Mouse (Mus musculus) G1E (cell line): ENCODE measurements at regions not wholly inside any gene's neighbourhood (a gene's known extent, or its start where the extent isn't known, plus 50 kb on each side); places are given as distances from the start of the nearest gene placed in this dataset.

Experiments used
- CTCF ChIP-seq: IDR thresholded peaks from 2 replicates; pipeline ENCODE4 v1.5.1; 2012; ENCODE audit warnings: low read depth, low read length, inconsistent platforms, mixed read lengths
- GATA1 ChIP-seq: IDR thresholded peaks from 2 replicates; pipeline ENCODE4 v1.6.1; 2012; ENCODE audit warnings: borderline replicate concordance, low read length, inconsistent platforms, mixed read lengths
- TAL1 ChIP-seq: conservative IDR thresholded peaks from 2 replicates; pipeline ENCODE4 v1.6.1; 2012; ENCODE audit warnings: low read depth, low read length, inconsistent platforms, mixed read lengths

DNA sequence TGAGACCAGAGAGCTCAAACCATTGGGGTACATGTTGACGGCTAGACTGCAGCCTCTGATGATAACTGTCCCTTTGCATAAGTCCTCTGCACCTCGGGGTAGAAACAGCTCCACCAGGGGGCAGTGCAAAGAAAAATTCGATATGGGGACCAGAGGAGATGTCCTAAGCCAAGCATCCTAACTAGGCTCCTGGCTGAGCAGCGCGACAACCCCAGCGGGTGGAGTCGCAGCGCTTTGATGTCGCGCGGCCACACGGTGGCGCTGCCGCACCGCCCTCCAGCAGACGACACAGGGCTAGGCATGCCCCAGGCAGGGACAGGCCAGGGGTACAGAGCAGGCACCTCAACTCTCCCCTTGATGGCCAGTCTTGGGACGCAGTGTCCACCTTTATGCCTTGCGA lies 163.8 kb downstream of the Ttc8 start:
- TF ChIP-seq CTCF (peak; percentile 72), GATA1 (no peak), TAL1 (no peak)
